ENCODE assay signal across 9 mouse cellular contexts in genomic region chr8:107411391-107411790, GRCm38 (mm10). TPM values are rescaled to one million over a fixed set of nuclear protein-coding genes. Genes with fewer than 3 reads are reported as not detected.
DNase-seq lines count a peak whose midpoint lies in the region.
"Had no signal": no experiment of that assay in that cellular context is flagged by ENCODE, and none has a peak within 500 bp of the region (broad histone marks: within the 10 kb centered on the region; RNA-seq: fewer than 3 reads in every experiment).

No protein-coding gene starts in this region.

- peak; percentile 33 to 35 for DNase-seq in cerebellum, postnatal 10 days
- no peak for DNase-seq in cerebellum, adult 11 months
- peak; percentile 34 for DNase-seq in spleen, adult 12 weeks (ENCODE audit: low spot score)
- no peak for DNase-seq in spleen, postnatal 36 days (ENCODE audit: low spot score in 2 of 2)
- DNase-seq in induced T-regulatory cell, adult 2 months (ENCODE audit: low read depth), result peak; percentile 64
- peak; percentile 27 for DNase-seq in retina, postnatal 7 days (ENCODE audit: low read depth, low spot score)
- DNase-seq in left cerebral cortex, postnatal 14 days (ENCODE audit: low spot score in 2 of 2), result no peak
- no peak for DNase-seq in adrenal gland, postnatal 4 days (ENCODE audit: low spot score in 2 of 2)
- DNase-seq: thymus, postnatal 36 days had no signal

- intact Hi-C loops in left cerebral cortex, postnatal 14 days (cut with DNase I), result no loop called here

RNA-seq across cellular contexts. Expression of gene Nqo1, which starts 8.4 kb away (rescaled TPM):
- 1 to 10 TPM; 3.2 to 4.1 TPM for total RNA-seq in left cerebral cortex, postnatal 14 days (2021)
- 10 to 100 TPM in 1 of 2 experiments, 1 to 10 TPM in 1; 9.7 to 10.5 TPM for total RNA-seq in adrenal gland, postnatal 4 days (2021)

RNA-seq across cellular contexts. Expression of gene Nob1, which starts 13.5 kb away (rescaled TPM):
- total RNA-seq in left cerebral cortex, postnatal 14 days (2021), result 10 to 100 TPM; 33.3 to 34.6 TPM
- 10 to 100 TPM; 37.5 to 42.4 TPM for total RNA-seq in adrenal gland, postnatal 4 days (2021)

RNA-seq across cellular contexts. Expression of gene Wwp2, which starts 24.8 kb away (rescaled TPM):
- 10 to 100 TPM; 31.7 to 36.2 TPM for total RNA-seq in left cerebral cortex, postnatal 14 days (2021)
- total RNA-seq in adrenal gland, postnatal 4 days (2021), result 10 to 100 TPM; 53.9 to 57.8 TPM

Comparison
In these comparisons a context has a peak if more than half of its experiments do, and no peak if none do; other contexts are left out.
1. DNase-seq: peak in cerebellum, postnatal 10 days (2 of 2), spleen, adult 12 weeks (single experiment), induced T-regulatory cell, adult 2 months (single experiment) and retina, postnatal 7 days (single experiment); none in cerebellum, adult 11 months (single experiment), spleen, postnatal 36 days (0 of 2), left cerebral cortex, postnatal 14 days (0 of 2) and adrenal gland, postnatal 4 days (0 of 2).